Mouse (Mus musculus): ENCODE results near the gene Itpripl1.
"Not testable (repeated sequence)": the region's sequence is repeated elsewhere in the genome, so short reads cannot be mapped to it uniquely, and the experiment has no call there.

Itpripl1 gene

GRCm38 (mm10) chr2:127092000-127092399, 51.2 kb downstream of the Itpripl1 start:
- in situ Hi-C loops (cut with MboI, MseI) = no loop called here

- in situ Hi-C loops (cut with MboI, MseI) = not testable (repeated sequence)
These were observed 53.1 kb downstream of the Itpripl1 start for GRCm38 (mm10) chr2:127090151-127090550.
